Mouse (Mus musculus): ENCODE results near the gene Tmem184b. TPM values are rescaled to one million over a fixed set of nuclear protein-coding genes. Genes with fewer than 3 reads are reported as not detected.

The Tmem184b gene
- polyA plus RNA-seq, 1 experiment from 2014 or later, result 36.6 TPM

GRCm38 (mm10) chr15:79360371-79360770 lies 43.0 kb downstream of the Tmem184b start:
- Histone ChIP-seq H3K4me3 (replicated peaks; ENCODE audit: low read depth, low read length) (no peak overlapping the region), H3K4me2 (ENCODE audit: low read length) (no peak overlapping the region), H3K4me1 (ENCODE audit: control insufficient read depth, insufficient read depth, low read length) (peaks cover 9% of the 10 kb centered on the region; the same call in 1 of the 2 replicates), H3K9me3 (ENCODE audit: control insufficient read depth, low read length) (no peaks in the 10 kb centered on the region), H3K27me3 (ENCODE audit: control insufficient read depth, insufficient read depth, low read length) (peaks cover 24% of the 10 kb centered on the region), H3K36me3 (ENCODE audit: control insufficient read depth, insufficient read depth, low read length) (peaks cover 47% of the 10 kb centered on the region), H3K9ac (replicated peaks; ENCODE audit: low read length) (no peak overlapping the region; the same call in 1 of the 2 replicates), H3K27ac (replicated peaks; ENCODE audit: low read depth, low read length) (no peak overlapping the region)
- no peak for DNase-seq
- ATAC-seq (ENCODE audit: low FRiP score, low TSS enrichment), result no peak
- 73% methylated on average over 7 of the region's 7 CpGs for WGBS

DNA sequence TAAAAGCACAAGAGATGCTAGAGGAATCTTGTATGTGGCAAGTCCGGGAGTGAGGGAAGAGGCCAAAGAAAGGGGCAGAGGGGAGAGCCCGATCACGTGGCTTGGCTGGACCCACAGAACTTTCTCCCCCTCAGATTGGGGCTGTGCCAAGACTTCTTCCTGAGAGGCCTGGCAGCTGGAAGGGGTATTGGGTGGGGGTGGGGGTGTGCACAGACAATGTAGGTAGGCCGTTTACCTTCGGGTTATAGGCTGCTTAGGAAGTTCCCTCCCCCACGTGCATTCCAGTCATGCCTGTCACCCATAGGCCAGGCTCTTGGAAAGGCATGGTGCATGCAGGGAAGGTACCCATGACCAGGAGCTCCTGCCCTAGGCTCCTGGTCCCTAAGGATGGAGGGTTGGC lies 43.4 kb downstream of the Tmem184b start:
- Histone ChIP-seq H3K27me3 (ENCODE audit: control insufficient read depth, insufficient read depth, low read length) (peaks cover 24% of the 10 kb centered on the region), H3K4me3 (replicated peaks; ENCODE audit: low read depth, low read length) (no peak overlapping the region), H3K36me3 (ENCODE audit: control insufficient read depth, insufficient read depth, low read length) (peaks cover 42% of the 10 kb centered on the region), H3K4me2 (ENCODE audit: low read length) (no peak overlapping the region), H3K27ac (replicated peaks; ENCODE audit: low read depth, low read length) (no peak overlapping the region), H3K9me3 (ENCODE audit: control insufficient read depth, low read length) (no peaks in the 10 kb centered on the region), H3K4me1 (ENCODE audit: control insufficient read depth, insufficient read depth, low read length) (peaks cover 9% of the 10 kb centered on the region; the same call in 1 of the 2 replicates), H3K9ac (replicated peaks; ENCODE audit: low read length) (no peak overlapping the region)
- DNase-seq (no peak), ATAC-seq (ENCODE audit: low FRiP score, low TSS enrichment) (no peak)
- 38% methylated on average over 6 of the region's 6 CpGs for WGBS

- no peaks in the 10 kb centered on the region for H3K9me3 ChIP-seq (ENCODE audit: control insufficient read depth, low read length)
- no peak overlapping the region; the same call in 1 of the 2 replicates for H3K9ac ChIP-seq (replicated peaks; ENCODE audit: low read length)
- H3K4me3 ChIP-seq (replicated peaks; ENCODE audit: low read depth, low read length), result peak overlapping the region; percentile 44; the same call in 1 of the 2 replicates
- H3K4me1 ChIP-seq (ENCODE audit: control insufficient read depth, insufficient read depth, low read length), result peaks cover 9% of the 10 kb centered on the region; the same call in 1 of the 2 replicates
- peaks cover 24% of the 10 kb centered on the region for H3K36me3 ChIP-seq (ENCODE audit: control insufficient read depth, insufficient read depth, low read length)
- DNase-seq (no peak), ATAC-seq (ENCODE audit: low FRiP score, low TSS enrichment) (no peak)
- peaks cover 24% of the 10 kb centered on the region for H3K27me3 ChIP-seq (ENCODE audit: control insufficient read depth, insufficient read depth, low read length)
- WGBS, result 29% methylated on average over 12 of the region's 12 CpGs
- no peak overlapping the region for H3K27ac ChIP-seq (replicated peaks; ENCODE audit: low read depth, low read length)
- peak overlapping the region; percentile 95 for H3K4me2 ChIP-seq (ENCODE audit: low read length)
Observed at GRCm38 (mm10) chr15:79357974-79358690, 45.2 kb downstream of the Tmem184b start.

GRCm38 (mm10) chr15:79357036-79357911 lies 46.1 kb downstream of the Tmem184b start:
- H3K4me3 ChIP-seq (replicated peaks; ENCODE audit: low read depth, low read length), result peak overlapping the region; percentile 44
- no peaks in the 10 kb centered on the region for H3K9me3 ChIP-seq (ENCODE audit: control insufficient read depth, low read length)
- H3K4me1 ChIP-seq (ENCODE audit: control insufficient read depth, insufficient read depth, low read length), result peaks cover 9% of the 10 kb centered on the region; the same call in 1 of the 2 replicates
- peak overlapping the region; percentile 95 for H3K4me2 ChIP-seq (ENCODE audit: low read length)
- WGBS, result under 1% methylated on average over 77 of the region's 77 CpGs
- peaks cover 16% of the 10 kb centered on the region for H3K36me3 ChIP-seq (ENCODE audit: control insufficient read depth, insufficient read depth, low read length)
- peaks cover 24% of the 10 kb centered on the region for H3K27me3 ChIP-seq (ENCODE audit: control insufficient read depth, insufficient read depth, low read length)
- peak; percentile 72 for ATAC-seq (ENCODE audit: low FRiP score, low TSS enrichment)
- H3K27ac ChIP-seq (replicated peaks; ENCODE audit: low read depth, low read length), result no peak overlapping the region
- DNase-seq, result peak; percentile 84
- H3K9ac ChIP-seq (replicated peaks; ENCODE audit: low read length), result peak overlapping the region; percentile 53

DNA sequence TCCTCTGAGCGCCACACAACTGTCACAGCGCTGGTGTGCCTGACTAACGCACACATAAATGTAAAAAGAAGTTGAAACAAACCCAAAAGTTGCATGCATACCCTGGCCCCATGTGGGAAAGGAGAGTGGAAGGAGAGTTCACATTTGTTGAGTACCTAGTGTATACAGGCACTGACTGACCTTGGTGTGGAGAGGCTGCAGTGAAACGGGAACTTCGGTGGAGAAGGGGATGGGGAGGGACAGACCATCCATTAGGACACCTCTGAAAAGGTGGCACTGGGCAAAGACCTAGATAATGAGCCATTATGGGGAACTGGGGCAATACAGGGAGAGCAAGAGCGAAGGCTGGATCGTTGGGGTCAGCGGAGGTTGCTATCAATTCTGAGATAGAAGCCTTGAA lies 46.9 kb downstream of the Tmem184b start:
- H3K27ac ChIP-seq (replicated peaks; ENCODE audit: low read depth, low read length), result no peak overlapping the region
- peaks cover 9% of the 10 kb centered on the region; the same call in 1 of the 2 replicates for H3K4me1 ChIP-seq (ENCODE audit: control insufficient read depth, insufficient read depth, low read length)
- 85% methylated on average over 8 of the region's 8 CpGs for WGBS
- no peak overlapping the region for H3K9ac ChIP-seq (replicated peaks; ENCODE audit: low read length)
- DNase-seq (no peak), ATAC-seq (ENCODE audit: low FRiP score, low TSS enrichment) (no peak)
- peaks cover 8% of the 10 kb centered on the region for H3K36me3 ChIP-seq (ENCODE audit: control insufficient read depth, insufficient read depth, low read length)
- H3K9me3 ChIP-seq (ENCODE audit: control insufficient read depth, low read length), result no peaks in the 10 kb centered on the region
- H3K27me3 ChIP-seq (ENCODE audit: control insufficient read depth, insufficient read depth, low read length), result peaks cover 24% of the 10 kb centered on the region
- H3K4me3 ChIP-seq (replicated peaks; ENCODE audit: low read depth, low read length), result no peak overlapping the region
- peak overlapping the region; percentile 95 for H3K4me2 ChIP-seq (ENCODE audit: low read length)

- 87% methylated on average over 4 of the region's 4 CpGs for WGBS
- no peaks in the 10 kb centered on the region for H3K9me3 ChIP-seq (ENCODE audit: control insufficient read depth, low read length)
- H3K27ac ChIP-seq (replicated peaks; ENCODE audit: low read depth, low read length), result no peak overlapping the region
- H3K27me3 ChIP-seq (ENCODE audit: control insufficient read depth, insufficient read depth, low read length), result peaks cover 24% of the 10 kb centered on the region
- DNase-seq, result no peak
- no peak for ATAC-seq (ENCODE audit: low FRiP score, low TSS enrichment)
- no peak overlapping the region for H3K9ac ChIP-seq (replicated peaks; ENCODE audit: low read length)
- no peak overlapping the region for H3K4me2 ChIP-seq (ENCODE audit: low read length)
- no peak overlapping the region for H3K4me3 ChIP-seq (replicated peaks; ENCODE audit: low read depth, low read length)
- H3K36me3 ChIP-seq (ENCODE audit: control insufficient read depth, insufficient read depth, low read length), result no peaks in the 10 kb centered on the region
- peaks cover 9% of the 10 kb centered on the region; the same call in 1 of the 2 replicates for H3K4me1 ChIP-seq (ENCODE audit: control insufficient read depth, insufficient read depth, low read length)
Observed at GRCm38 (mm10) chr15:79354619-79355018, 48.8 kb downstream of the Tmem184b start.

DNA sequence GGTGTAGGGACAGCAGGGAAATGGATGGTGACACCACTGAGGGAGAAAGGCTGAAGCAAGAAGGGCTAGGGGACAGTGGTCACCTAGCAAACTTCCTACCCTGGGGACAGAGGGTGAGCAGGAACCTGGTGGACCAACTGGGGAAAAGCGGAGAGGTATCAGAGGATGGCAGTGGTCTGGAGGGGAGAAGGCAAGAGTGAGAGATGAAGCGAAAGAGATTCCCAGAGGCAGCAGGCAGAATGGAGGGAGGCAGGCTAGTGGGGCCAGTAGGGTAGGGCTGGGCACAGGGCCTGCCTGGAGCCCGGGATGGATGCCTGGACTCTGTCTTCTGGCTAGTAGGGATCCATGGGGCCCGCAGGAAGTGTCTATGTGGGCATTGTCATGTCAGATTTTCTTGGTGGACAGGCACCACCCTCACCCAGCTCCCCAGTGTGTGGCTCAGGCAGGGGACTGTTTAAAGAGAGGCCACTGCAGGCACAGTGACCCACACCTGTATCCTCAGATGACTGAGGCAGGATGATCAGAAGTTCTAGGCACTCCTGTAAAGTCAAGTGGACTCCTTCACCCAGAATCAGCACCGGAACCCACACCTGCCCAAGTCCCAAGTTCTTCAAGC lies 49.6 kb downstream of the Tmem184b start:
- no peak for DNase-seq

GRCm38 (mm10) chr15:79352479-79352878 lies 50.9 kb downstream of the Tmem184b start:
- Histone ChIP-seq H3K4me1 (ENCODE audit: control insufficient read depth, insufficient read depth, low read length) (peaks cover 8% of the 10 kb centered on the region; the same call in 1 of the 2 replicates), H3K9ac (replicated peaks; ENCODE audit: low read length) (no peak overlapping the region), H3K4me2 (ENCODE audit: low read length) (no peak overlapping the region), H3K27ac (replicated peaks; ENCODE audit: low read depth, low read length) (no peak overlapping the region), H3K27me3 (ENCODE audit: control insufficient read depth, insufficient read depth, low read length) (peaks cover 17% of the 10 kb centered on the region), H3K4me3 (replicated peaks; ENCODE audit: low read depth, low read length) (no peak overlapping the region), H3K36me3 (ENCODE audit: control insufficient read depth, insufficient read depth, low read length) (no peaks in the 10 kb centered on the region), H3K9me3 (ENCODE audit: control insufficient read depth, low read length) (no peaks in the 10 kb centered on the region)
- 84% methylated on average over 6 of the region's 6 CpGs for WGBS
- no peak for DNase-seq
- no peak for ATAC-seq (ENCODE audit: low FRiP score, low TSS enrichment)

More for the DNA sequence above, 49.6 kb downstream of the Tmem184b start:
- Histone ChIP-seq H3K4me3 (replicated peaks; ENCODE audit: low read depth, low read length) (no peak overlapping the region), H3K9me3 (ENCODE audit: control insufficient read depth, low read length) (no peaks in the 10 kb centered on the region), H3K9ac (replicated peaks; ENCODE audit: low read length) (no peak overlapping the region), H3K27ac (replicated peaks; ENCODE audit: low read depth, low read length) (no peak overlapping the region), H3K36me3 (ENCODE audit: control insufficient read depth, insufficient read depth, low read length) (no peaks in the 10 kb centered on the region), H3K27me3 (ENCODE audit: control insufficient read depth, insufficient read depth, low read length) (peaks cover 24% of the 10 kb centered on the region), H3K4me2 (ENCODE audit: low read length) (no peak overlapping the region), H3K4me1 (ENCODE audit: control insufficient read depth, insufficient read depth, low read length) (peaks cover 9% of the 10 kb centered on the region; the same call in 1 of the 2 replicates)
- 91% methylated on average over 5 of the region's 5 CpGs for WGBS
- no peak for ATAC-seq (ENCODE audit: low FRiP score, low TSS enrichment)
